Mouse (Mus musculus): ENCODE results near the gene Barx2. TPM values are rescaled to one million over a fixed set of nuclear protein-coding genes. Genes with fewer than 3 reads are reported as not detected.

Gene Barx2
- polyA plus RNA-seq, 1 experiment from 2014 or later = 0.08 TPM

GRCm38 (mm10) chr9:31849387-31849786, 63.9 kb downstream of the Barx2 start:
- ATAC-seq (replicated peaks; ENCODE audit: low FRiP score, low read depth) (no peak), DNase-seq (ENCODE audit: low spot score) (no peak)
- Histone ChIP-seq H3K27ac (no peak overlapping the region), H3K27me3 (ENCODE audit: insufficient read depth, low read length) (no peaks in the 10 kb centered on the region), H3K4me2 (ENCODE audit: low read length) (no peak overlapping the region), H3K4me1 (replicated peaks; ENCODE audit: insufficient read depth, low read length) (no peaks in the 10 kb centered on the region), H3K9ac (ENCODE audit: low read depth, low read length) (no peak overlapping the region), H3K4me3 (replicated peaks; ENCODE audit: low read depth, low read length) (no peak overlapping the region), H3K9me3 (replicated peaks; ENCODE audit: low read length) (no peaks in the 10 kb centered on the region), H3K36me3 (ENCODE audit: insufficient read depth, low read length) (no peaks in the 10 kb centered on the region)
- no peak for TF ChIP-seq CTCF (IDR thresholded peaks at IDR 0.05; ENCODE audit: low read depth)
- 72% methylated on average over 7 of the region's 7 CpGs for WGBS

DNA sequence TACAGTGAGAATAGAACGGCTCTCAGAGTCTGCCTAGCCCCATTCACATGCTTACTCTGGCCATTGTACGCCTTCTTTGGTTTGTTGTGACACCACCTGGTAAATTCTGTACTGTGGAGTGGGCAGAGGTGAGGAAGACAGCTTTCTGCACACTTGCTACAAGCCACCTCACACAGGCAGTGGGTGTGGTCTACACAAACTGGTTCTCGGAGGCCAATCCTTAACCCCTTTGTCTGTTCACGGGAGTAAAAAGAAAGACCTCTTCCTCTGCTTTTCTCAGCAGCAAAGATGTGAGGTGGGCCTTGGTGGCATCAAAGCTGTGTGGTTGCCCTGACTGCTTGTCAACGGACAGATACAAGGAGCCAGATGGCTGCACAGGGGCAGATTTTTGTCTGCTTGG, 68.6 kb downstream of the Barx2 start:
- H3K27ac ChIP-seq = no peak overlapping the region
- TF ChIP-seq CTCF (IDR thresholded peaks at IDR 0.05; ENCODE audit: low read depth) = no peak
- no peak overlapping the region for H3K4me2 ChIP-seq (ENCODE audit: low read length)
- H3K36me3 ChIP-seq (ENCODE audit: insufficient read depth, low read length) = no peaks in the 10 kb centered on the region
- H3K4me1 ChIP-seq (replicated peaks; ENCODE audit: insufficient read depth, low read length) = no peaks in the 10 kb centered on the region
- no peaks in the 10 kb centered on the region for H3K9me3 ChIP-seq (replicated peaks; ENCODE audit: low read length)
- DNase-seq (ENCODE audit: low spot score) = no peak
- ATAC-seq (replicated peaks; ENCODE audit: low FRiP score, low read depth) = no peak
- H3K4me3 ChIP-seq (replicated peaks; ENCODE audit: low read depth, low read length) = no peak overlapping the region
- H3K27me3 ChIP-seq (ENCODE audit: insufficient read depth, low read length) = no peaks in the 10 kb centered on the region
- no peak overlapping the region for H3K9ac ChIP-seq (ENCODE audit: low read depth, low read length)
- 67% methylated on average over 5 of the region's 5 CpGs for WGBS

DNA sequence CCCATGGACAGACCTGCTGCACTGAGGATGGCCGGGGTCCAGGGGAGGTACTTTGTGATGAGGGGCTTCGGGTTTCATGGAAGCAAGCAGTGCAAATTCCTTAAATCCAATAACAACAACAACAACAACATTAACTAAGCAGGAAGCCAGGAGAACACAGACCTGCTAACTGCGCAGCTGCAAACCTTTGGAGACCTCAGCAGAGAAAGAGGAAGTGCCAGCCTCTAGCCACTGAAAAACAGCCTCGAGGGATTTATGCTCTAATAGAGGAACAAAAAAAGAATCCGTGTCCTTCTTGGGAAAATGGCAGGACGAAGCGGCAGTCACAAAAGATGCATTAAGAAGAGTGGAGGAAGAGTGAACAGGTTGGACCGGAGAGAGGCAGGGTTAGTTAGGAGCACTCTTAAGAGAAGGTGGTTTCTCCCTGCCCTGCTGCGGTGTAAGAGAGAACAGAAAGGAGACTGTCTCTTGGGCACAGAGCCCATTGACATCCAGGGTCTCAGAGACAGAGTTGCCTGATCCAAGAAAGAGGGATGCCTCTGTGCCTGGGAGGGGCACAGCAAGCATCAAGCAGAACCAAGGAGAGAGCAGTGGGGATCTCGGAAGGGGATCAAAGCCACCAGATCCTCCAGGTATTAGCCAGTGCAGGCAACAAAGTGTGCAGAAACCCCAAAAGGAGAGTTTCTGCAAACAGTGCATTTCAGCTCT, 72.0 kb downstream of the Barx2 start:
- 66% methylated on average over 10 of the region's 10 CpGs for WGBS
- H3K27ac ChIP-seq = no peak overlapping the region
- no peak overlapping the region for H3K4me2 ChIP-seq (ENCODE audit: low read length)
- no peak for TF ChIP-seq CTCF (IDR thresholded peaks at IDR 0.05; ENCODE audit: low read depth)
- ATAC-seq (replicated peaks; ENCODE audit: low FRiP score, low read depth) (no peak), DNase-seq (ENCODE audit: low spot score) (no peak)
- no peaks in the 10 kb centered on the region for H3K36me3 ChIP-seq (ENCODE audit: insufficient read depth, low read length)
- no peaks in the 10 kb centered on the region for H3K9me3 ChIP-seq (replicated peaks; ENCODE audit: low read length)
- H3K9ac ChIP-seq (ENCODE audit: low read depth, low read length) = no peak overlapping the region
- H3K4me1 ChIP-seq (replicated peaks; ENCODE audit: insufficient read depth, low read length) = no peaks in the 10 kb centered on the region
- H3K27me3 ChIP-seq (ENCODE audit: insufficient read depth, low read length) = no peaks in the 10 kb centered on the region
- no peak overlapping the region for H3K4me3 ChIP-seq (replicated peaks; ENCODE audit: low read depth, low read length)

DNA sequence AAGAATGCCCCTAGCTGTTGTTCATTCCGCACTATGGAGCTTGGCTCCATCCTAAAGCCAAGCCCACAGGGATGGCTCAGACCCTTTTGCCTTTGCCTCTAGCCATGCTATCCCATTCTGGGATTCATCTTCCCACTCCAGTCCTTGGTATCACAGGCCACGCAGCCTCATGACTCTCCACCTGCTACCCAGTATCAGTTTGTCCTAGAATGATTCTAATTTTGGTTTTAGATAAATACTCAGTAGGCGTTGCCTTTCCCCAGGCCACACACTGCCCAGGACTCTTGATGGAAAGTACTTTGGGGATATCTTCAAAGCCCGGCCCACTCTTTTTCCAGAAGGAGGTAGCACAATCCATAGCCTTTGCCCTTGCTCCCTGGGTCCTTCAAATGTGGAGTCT, 72.7 kb downstream of the Barx2 start:
- H3K4me3 ChIP-seq (replicated peaks; ENCODE audit: low read depth, low read length) = no peak overlapping the region
- H3K9me3 ChIP-seq (replicated peaks; ENCODE audit: low read length) = no peaks in the 10 kb centered on the region
- WGBS = 86% methylated on average over 4 of the region's 4 CpGs
- H3K4me2 ChIP-seq (ENCODE audit: low read length) = no peak overlapping the region
- no peak for TF ChIP-seq CTCF (IDR thresholded peaks at IDR 0.05; ENCODE audit: low read depth)
- no peaks in the 10 kb centered on the region for H3K4me1 ChIP-seq (replicated peaks; ENCODE audit: insufficient read depth, low read length)
- no peak overlapping the region for H3K27ac ChIP-seq
- no peak for ATAC-seq (replicated peaks; ENCODE audit: low FRiP score, low read depth)
- H3K36me3 ChIP-seq (ENCODE audit: insufficient read depth, low read length) = no peaks in the 10 kb centered on the region
- no peaks in the 10 kb centered on the region for H3K27me3 ChIP-seq (ENCODE audit: insufficient read depth, low read length)
- DNase-seq (ENCODE audit: low spot score) = no peak
- no peak overlapping the region for H3K9ac ChIP-seq (ENCODE audit: low read depth, low read length)

DNA sequence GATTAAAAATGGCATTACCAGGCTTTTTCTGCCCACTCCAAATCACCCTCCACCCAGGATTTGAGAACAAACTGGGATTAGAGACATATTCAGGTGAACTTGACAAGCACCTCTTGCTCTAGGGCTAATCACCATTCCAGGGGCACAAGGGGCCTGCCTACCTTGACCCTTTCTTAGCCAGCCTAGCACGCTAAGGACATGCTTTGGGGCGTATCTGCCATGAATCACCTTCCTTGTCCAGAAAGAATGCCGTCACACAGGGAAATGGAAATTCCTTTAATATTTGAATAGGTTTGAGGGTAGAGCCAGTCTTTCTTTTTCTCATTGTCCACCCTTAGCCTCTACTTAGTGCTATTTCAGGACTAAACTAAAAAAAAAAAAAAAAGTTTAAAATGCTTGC, 73.2 kb downstream of the Barx2 start:
- H3K9ac ChIP-seq (ENCODE audit: low read depth, low read length) = no peak overlapping the region

DNA sequence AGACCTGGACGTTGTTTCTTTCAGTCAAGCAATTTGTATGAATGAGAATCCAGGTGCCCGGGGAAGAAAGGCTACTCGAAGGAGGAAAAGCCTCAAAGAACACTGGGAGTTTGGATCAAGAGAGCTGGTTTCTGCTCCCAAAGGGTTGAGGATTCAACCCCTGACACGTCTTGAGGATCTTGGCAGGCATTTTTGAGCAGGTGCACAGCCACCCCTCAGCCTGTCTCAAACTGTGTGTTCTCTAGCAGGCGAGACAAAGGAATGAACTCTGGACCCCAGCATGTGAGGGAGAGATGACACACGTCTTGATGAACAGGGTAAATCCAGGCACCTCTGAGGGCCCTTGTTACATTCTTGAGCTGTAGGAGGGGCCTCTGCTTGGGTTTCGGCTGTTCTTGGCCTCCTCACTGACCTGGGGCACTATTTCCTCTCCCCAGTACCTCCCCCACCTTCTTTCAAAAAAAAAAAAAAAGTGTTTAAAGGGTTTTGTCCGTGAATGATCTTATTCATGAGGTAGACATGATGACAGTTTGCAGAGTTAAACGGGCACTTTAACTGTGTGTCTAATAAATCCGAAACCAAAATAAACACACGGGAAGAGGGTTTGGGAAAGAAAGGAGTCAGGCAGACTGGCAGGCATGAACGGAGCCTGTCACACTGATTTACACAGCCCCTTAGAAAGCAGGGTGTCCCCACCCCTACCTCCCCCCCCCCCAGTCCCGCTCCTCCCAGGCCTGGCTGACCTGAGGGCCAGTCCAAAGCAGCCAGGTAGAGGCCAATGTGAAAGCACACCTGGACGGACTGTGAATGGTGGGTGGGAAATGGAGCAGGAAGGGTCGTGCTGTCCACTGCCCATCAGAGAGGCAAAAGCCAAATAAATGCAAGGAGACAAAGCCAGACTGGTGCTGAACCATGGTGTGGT, 73.9 kb downstream of the Barx2 start:
- WGBS = 21% methylated on average over 15 of the region's 15 CpGs
- DNase-seq (ENCODE audit: low spot score) = peak; percentile 40

More for the DNA sequence above, 73.2 kb downstream of the Barx2 start:
- Histone ChIP-seq H3K4me1 (replicated peaks; ENCODE audit: insufficient read depth, low read length) (no peaks in the 10 kb centered on the region), H3K27ac (no peak overlapping the region), H3K27me3 (ENCODE audit: insufficient read depth, low read length) (no peaks in the 10 kb centered on the region), H3K36me3 (ENCODE audit: insufficient read depth, low read length) (no peaks in the 10 kb centered on the region), H3K4me2 (ENCODE audit: low read length) (no peak overlapping the region), H3K4me3 (replicated peaks; ENCODE audit: low read depth, low read length) (no peak overlapping the region), H3K9me3 (replicated peaks; ENCODE audit: low read length) (no peaks in the 10 kb centered on the region)
- TF ChIP-seq CTCF (IDR thresholded peaks at IDR 0.05; ENCODE audit: low read depth) = no peak
- 48% methylated on average over 3 of the region's 3 CpGs for WGBS
- DNase-seq (ENCODE audit: low spot score) (no peak), ATAC-seq (replicated peaks; ENCODE audit: low FRiP score, low read depth) (no peak)

More for the DNA sequence above, 73.9 kb downstream of the Barx2 start:
- H3K4me2 ChIP-seq (ENCODE audit: low read length) = no peak overlapping the region
- H3K9ac ChIP-seq (ENCODE audit: low read depth, low read length) = no peak overlapping the region
- H3K4me1 ChIP-seq (replicated peaks; ENCODE audit: insufficient read depth, low read length) = no peaks in the 10 kb centered on the region
- H3K27ac ChIP-seq = no peak overlapping the region
- H3K4me3 ChIP-seq (replicated peaks; ENCODE audit: low read depth, low read length) = no peak overlapping the region
- H3K9me3 ChIP-seq (replicated peaks; ENCODE audit: low read length) = no peaks in the 10 kb centered on the region
- no peaks in the 10 kb centered on the region for H3K36me3 ChIP-seq (ENCODE audit: insufficient read depth, low read length)
- no peaks in the 10 kb centered on the region for H3K27me3 ChIP-seq (ENCODE audit: insufficient read depth, low read length)
- ATAC-seq (replicated peaks; ENCODE audit: low FRiP score, low read depth) = peak; percentile 64; the same call in 1 of the 2 replicates
- TF ChIP-seq CTCF (IDR thresholded peaks at IDR 0.05; ENCODE audit: low read depth) = no peak

Data from kidney, postnatal 0 days (tissue).